14 mouse cellular contexts compared by ENCODE assay signal in the genomic region with DNA sequence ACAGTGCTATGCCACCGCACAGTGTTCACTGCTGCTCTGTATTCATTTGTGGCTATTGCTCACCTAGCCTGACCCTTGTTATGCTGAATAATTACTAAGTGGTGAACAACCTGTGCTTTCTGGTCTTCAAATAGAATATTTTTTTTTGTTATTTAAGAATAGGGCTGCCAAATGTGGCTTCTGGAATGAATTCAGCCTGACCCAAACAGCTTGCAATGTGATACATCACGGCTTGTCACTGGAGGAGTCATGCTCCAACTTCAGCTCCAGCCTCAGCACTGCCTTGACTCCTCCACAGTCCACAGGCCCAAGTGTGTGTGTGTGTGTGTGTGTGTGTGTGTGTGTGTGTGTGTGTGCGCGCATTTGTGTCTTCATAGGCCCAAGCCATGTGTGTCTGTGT. TPM values are rescaled to one million over a fixed set of nuclear protein-coding genes. Genes with fewer than 3 reads are reported as not detected.
"Had no signal": no experiment of that assay in that cellular context is flagged by ENCODE, and none has a peak within 500 bp of the region (broad histone marks: within the 10 kb centered on the region; RNA-seq: fewer than 3 reads in every experiment).

No protein-coding gene starts in this region.

- DNase-seq: liver, postnatal 0 days; lung, adult 2 months; lung, postnatal 14 days; lung, postnatal 36 days; right cerebral cortex, postnatal 25 days; right cerebral cortex, postnatal 4 days; spleen, adult 18-20 months; thymus, adult 18-20 months; thymus, postnatal 14 days; thymus, postnatal 36 days had no signal

RNA-seq across cellular contexts. Expression of gene Klhl41, which starts 10.6 kb away (rescaled TPM):
- total RNA-seq: megakaryocyte progenitor cell, adult 5-6 weeks; midbrain, postnatal 0 days; monocyte, adult 5-6 weeks; neutrophil, adult 5-6 weeks had no signal

RNA-seq across cellular contexts. Expression of gene Bbs5, which starts 12.4 kb away (rescaled TPM):
- total RNA-seq: monocyte, adult 5-6 weeks; neutrophil, adult 5-6 weeks had no signal
